Mouse (Mus musculus) A20 (cell line): ENCODE results near the gene Sppl2b.
A peak's percentile ranks its signal among the peaks of the same experiment; 100 is the strongest.

Experiments used
- DNase-seq: peaks from one replicate; pipeline ENCODE4 v3.0.0-alpha.2; 2011; ENCODE audit warnings: low read depth, low spot score

The Sppl2b gene

DNA sequence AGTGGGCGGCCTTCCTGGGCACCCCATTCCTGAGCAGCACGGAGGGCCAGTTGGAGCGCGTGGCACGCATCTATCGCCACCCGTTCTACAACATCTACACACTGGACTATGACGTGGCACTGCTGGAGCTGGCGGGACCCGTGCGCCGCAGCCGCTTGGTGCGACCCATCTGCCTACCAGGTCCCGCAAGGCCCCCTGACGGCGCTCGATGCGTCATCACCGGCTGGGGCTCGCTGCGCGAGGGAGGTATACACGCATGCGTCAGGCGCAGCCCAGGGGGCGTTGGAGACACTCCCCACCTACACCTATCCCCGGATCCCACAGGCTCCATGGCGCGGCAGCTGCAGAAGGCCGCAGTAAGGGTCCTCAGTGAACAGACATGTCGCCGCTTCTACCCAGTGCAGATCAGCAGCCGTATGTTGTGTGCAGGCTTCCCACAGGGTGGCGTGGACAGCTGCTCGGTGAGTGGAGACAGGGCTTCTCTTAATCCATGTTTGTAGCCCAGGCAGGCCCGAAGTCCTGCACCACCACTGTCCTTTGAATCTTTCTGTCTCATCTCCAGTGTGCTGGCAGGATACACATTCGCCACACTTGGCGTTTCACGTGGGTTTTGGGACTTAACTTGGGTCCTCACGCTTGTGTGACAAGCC is 42.9 kb downstream of the Sppl2b start:
- DNase-seq: no peak

GRCm38 (mm10) chr10:80899074-80899473 is 44.0 kb downstream of the Sppl2b start:
- no peak for DNase-seq

DNA sequence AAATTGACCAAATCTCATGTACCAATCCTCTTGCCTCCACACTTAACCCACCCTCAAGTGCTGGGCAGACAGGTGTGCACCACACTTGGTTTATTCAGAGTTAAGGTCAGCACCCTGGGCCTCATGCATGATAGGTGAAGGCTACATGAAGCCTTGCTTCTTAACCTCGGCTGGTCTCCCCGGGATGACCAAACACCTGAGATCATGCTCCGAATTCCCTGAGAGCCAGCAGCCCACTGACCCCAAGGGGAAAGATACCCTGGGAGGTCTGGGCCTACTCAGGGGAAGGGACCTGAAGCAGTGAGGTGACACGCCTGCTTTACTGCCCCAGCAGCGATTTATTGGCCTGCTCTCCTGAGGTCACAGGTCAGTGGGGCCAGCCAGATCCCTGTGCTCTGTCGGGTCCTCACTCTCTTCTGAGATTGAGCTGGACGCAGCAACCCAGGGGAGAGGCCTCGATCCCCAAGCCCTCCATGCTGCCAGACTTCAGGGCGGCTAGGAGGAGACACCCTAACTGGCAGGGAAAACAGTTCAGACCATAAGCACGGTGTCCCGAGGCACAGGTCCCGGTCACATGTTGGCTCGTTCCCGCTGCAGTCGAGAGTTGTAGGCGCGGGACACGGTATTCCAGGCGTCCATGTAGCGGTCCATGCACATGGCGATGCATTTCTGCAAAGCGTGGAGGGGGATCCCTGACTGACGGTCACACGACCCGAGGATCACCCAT is 44.7 kb downstream of the Sppl2b start:
- DNase-seq: no peak

DNA sequence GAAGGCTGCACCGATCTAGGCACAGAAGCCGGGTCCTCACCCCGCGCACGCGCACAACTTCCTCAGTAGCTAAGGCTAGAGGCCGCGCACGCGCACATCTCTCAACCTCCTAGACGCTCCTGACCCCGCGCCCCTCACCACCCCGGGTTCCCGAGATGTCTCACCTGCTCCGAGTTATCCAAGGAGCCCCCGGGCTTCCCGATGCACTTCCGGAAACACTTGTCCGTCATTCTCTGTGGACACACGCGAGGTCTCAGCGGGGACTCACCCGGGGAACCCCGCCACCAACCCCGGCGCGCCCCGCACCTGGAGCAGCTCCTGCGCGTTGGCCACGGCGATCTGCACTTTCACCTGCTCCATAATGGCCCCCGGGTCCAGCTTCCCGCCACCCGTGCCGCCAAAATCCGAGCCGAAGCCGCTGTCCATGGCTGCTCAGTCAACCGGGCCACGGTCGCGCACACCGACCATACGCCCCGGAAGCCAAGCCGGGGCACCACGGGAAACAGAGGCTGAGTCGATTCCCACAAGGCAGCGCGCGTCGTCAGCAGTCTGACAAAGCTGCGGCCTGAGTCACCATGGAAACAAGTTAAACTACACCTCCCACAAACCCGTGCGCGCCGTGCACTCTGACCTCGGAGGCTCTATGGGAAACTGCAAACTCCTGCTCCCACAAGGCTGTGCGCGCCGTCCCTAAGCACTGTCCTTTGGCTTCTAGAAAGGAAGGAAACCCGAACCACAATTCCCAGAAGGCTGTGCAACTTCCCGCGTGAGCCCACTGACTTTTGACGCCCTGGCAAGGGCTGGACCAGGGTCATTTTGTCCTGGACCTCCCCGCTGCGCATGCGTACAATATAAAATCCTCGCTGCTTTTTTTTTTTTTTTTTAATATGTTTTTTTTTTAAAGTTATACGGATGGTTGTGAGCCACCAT is 45.5 kb downstream of the Sppl2b start, which contains the start of gene Timm13:
Gene Timm13 (minus strand): TSS at position 652 of the 930 bp plus-strand sequence.
- peak; percentile 99 for DNase-seq

DNA sequence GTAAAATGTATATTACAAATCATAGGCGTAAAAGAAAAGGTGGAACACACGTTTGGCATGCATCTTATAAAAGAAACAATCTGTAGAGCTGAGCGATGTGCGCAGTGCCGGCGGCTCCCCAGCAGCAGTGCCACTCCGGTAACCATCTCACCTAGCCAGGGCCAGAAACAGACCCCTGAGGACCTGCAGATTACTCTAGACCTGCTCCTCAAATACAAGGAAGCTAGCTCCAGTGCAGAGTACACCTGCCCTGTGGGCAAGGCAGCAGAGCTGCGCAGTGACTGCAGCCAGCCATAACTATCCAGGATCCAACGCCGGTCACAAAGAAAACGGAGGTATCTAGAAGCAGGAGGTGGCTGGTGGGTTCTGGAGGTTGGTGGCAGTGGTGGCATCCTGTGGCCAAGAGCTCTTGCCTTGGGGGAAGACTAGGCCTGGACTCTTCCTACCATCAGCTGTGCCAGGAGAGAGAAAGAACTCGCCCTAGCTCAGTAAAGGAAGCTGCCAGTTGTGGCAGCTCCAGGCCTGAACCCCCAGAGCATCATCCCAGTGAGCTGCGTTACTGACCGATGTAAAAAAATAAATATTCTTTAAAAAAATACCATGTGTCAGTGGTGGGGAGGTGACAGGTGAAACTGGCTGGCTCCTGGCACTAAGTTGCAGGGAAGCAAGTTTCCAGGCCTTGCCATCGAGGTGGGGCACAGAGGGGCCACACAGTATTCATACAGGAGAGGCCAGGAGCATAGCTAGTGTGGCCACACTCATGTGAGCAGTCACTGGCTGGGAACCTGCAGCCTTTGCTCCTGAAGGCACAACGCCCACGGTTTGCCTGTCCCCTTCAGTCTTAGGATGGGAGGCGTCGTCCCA is 46.6 kb downstream of the Sppl2b start:
- no peak for DNase-seq

- DNase-seq: no peak
Measured at GRCm38 (mm10) chr10:80902273-80902940, 47.3 kb downstream of the Sppl2b start.

DNA sequence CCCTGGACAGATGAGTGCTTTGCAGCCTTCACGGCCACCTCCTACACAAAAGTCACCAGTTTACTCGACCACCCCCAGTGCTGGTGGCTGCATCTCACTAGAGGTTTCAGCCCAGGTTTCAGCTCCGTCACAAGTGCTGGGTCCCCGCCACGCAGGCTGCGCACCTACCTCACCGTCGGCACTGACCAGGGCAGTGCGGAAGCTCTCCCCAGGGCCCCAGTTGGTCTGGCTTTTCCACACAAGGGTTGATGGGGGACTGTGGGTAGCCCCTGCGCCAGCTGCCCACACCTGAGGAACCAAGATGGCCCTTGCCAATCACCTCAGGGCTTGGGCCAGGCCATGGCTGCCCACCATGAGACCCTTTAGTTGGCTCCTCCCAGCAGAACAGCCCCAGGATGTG is 48.2 kb downstream of the Sppl2b start:
- no peak for DNase-seq

DNA sequence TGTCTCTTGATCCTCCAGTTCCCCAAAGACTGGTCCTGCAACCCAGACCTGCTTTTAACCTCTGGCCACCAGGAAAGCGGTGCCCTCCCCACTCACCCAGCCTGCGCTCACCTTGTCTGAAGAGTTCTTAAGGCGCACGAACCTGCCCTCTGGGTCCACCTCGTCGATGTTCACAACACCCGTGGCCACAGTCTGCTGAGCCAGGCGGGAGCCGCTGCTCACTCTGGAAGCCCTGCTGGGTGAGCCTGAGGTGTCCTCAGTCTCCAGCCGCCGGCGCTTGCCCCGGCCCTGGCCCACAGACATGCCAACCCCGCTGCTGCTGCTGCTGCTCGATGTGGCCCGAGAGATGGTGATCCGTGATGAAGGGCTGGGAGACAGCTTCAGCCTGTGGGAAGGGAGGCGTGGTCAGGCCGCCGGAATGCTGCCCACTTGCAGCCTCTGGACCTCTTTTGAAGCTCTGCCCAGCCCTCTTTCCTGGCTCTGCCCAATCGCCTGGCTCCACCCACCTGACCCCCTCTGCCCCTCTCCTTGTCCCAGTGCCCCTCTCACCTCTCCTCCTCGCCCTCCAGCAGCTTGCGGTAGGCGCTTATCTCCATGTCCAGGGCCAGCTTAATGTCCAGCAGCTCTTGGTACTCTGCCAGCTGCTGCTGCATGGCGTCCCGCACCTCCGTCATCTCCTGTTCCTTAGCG is 49.1 kb downstream of the Sppl2b start:
- no peak for DNase-seq

- DNase-seq: no peak
Measured at GRCm38 (mm10) chr10:80904709-80905108, 49.6 kb downstream of the Sppl2b start.

DNA sequence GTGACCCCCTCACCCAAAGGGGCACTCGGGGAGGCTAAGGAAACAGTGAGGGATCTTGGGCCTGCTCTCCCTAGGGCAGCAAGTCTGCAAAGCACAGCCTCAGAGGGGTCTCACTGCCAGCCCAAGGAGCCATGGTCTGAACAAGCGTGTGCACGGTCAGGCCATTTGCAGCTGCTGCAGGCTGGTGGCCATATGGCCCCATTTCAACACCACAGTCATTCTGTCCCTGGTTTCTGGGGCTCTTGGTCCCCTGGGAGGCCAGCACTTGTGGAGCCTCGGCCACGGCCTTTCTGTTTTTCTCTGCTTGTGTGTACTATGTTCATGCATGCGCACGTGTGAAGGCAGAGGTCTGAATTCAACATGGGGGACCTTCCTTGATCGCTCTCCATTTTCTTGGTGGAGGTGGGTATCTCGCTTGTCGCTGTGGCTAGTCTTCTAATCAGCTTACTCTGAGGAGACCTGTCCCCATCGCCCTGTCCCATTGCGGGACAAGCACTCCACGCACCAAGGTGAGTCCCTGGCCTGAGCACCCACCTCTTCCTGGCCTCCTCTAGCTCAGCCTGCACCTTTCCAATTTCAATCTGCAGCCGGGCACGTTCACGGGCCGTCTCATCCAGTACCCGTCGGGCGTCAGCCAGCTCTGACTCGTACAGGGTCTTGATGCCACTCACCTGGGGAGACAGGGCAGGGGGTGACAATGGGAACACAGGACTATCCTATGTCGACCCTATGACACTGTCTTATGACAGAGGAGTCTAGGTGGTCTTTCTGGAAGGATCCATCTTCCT is 54.5 kb downstream of the Sppl2b start:
- DNase-seq: no peak

- no peak for DNase-seq
Measured at GRCm38 (mm10) chr10:80911354-80911753, 56.3 kb downstream of the Sppl2b start.

- no peak for DNase-seq
Measured at GRCm38 (mm10) chr10:80911891-80912290, 56.8 kb downstream of the Sppl2b start.

GRCm38 (mm10) chr10:80913364-80914011 is 58.4 kb downstream of the Sppl2b start:
- DNase-seq: no peak

DNA sequence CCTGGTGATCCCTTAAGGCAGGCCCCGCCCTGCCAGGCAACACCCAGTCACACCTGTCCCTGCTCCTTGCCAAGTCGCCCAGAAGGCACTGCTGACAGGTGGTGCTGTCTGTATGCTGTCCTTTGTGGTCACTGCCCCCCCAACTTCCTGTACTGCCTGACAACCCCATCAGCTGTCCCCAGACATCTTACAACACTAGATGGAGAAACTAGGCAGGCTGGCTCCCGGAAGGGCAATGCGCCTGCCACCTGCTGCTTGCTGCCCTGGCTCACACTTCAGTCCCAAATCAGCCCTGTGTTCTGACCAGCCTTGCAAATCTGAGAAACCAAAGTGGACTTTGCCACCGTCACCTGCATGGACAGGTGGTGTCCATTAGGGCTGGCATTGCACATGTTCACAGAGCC is 59.2 kb downstream of the Sppl2b start:
- DNase-seq: no peak

DNA sequence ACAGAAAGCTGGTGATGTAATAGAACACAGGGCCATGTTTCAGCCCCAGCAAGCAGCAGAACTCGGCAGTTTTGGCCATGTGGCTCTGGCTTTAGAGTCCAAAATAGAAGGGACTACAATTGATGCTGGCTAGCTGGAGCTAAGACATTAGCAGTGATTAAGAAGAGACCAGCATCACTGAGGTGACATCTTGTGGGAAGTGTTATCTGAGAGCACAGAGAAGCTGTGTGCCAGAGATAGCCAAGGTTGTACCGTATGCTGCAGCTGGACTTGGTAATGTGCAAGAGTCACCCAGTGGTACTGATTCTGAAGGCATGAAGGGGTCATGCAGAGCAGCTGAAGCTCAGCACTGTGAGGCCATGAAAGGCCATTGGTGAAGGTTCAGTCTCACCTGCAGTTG is 60.2 kb downstream of the Sppl2b start:
- no peak for DNase-seq

DNA sequence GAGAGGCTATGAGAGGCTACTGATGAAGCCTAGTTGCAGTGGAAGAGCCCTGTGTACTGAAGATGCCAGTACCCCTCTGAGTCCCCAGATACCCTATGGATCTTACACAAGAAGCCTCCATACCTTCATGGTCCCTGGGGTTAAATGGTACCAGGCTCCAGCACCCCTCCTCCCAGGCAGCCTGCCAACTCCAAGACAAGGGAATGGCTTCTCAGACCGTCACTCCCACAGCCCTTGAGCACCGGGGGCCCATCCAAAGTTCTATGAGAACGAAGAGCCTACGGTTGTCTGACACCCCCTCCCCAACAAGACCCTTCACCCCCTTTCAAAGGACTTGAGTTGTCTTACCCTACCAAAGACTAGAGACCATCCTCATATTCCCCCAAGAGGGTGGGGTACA is 60.7 kb downstream of the Sppl2b start:
- DNase-seq: no peak

- DNase-seq: peak; percentile 65
Measured at GRCm38 (mm10) chr10:80917336-80917778, 62.3 kb downstream of the Sppl2b start.

GRCm38 (mm10) chr10:80917779-80918434 is 62.8 kb downstream of the Sppl2b start, which contains the start of gene Lmnb2:
Gene Lmnb2 (minus strand): TSS chr10:80918245.
- DNase-seq: peak; percentile 81
